Mouse (Mus musculus) neutrophil, adult 5-6 weeks (primary cell): ENCODE measurements around the gene Tmem35b. TPM values are rescaled to one million over a fixed set of nuclear protein-coding genes. Genes with fewer than 3 reads are reported as not detected.

Experiments
- total RNA-seq: library from RNA; stranded (forward); fragments of 200-1000 nt; gene quantifications from 2 replicates; pipeline ENCODE4 v1.2.3, GENCODE M21; 2017

Gene Tmem35b
- total RNA-seq, 1 experiment from 2014 or later: 7.6 TPM

Other genes starting within 250 kb of the Tmem35b start
- 27.4 and 40.6 TPM in 2 replicates for gene Zmym4, start 155.6 kb upstream of the Tmem35b start, total RNA-seq
- 818 and 867 TPM in 2 replicates for gene Sfpq, start 102.4 kb upstream of the Tmem35b start, total RNA-seq
- gene Zmym1, start 62.5 kb upstream of the Tmem35b start, total RNA-seq: 18.4 and 18.7 TPM in 2 replicates
- 31.3 and 34.6 TPM in 2 replicates for gene Zmym6, start 46.3 kb upstream of the Tmem35b start, total RNA-seq
- gene Dlgap3, start 45.5 kb downstream of the Tmem35b start, total RNA-seq: 0.12 TPM in 2 replicates
- gene Smim12, start 120.1 kb downstream of the Tmem35b start, total RNA-seq: 17.3 and 25.8 TPM in 2 replicates
- gene Gja4, start 190.3 kb downstream of the Tmem35b start, total RNA-seq: not detected in 2 replicates
- not detected in 2 replicates for gene Gjb3, start 207.2 kb downstream of the Tmem35b start, total RNA-seq
- gene Gjb4, start 230.4 kb downstream of the Tmem35b start, total RNA-seq: not detected in 2 replicates
- not detected in 2 replicates for gene Gjb5, start 234.5 kb downstream of the Tmem35b start, total RNA-seq